In the genomic region with DNA sequence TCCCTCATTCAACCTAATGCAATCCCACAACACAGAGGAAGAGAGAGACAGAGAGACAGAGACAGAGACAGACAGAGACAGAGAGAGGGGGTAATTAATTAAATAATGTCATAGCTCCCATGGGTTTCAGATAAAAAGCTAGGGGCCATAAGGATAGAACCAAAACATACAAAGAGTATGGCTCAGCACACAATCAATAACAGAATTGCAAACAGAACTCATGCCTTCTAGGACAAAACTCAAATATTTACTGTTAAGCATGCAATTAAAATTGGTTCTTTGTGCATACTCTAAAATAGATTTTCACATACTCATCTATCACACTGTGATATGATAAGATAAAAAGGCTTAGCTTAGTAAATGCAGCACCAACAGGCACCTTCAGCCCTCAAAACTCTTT, we compare ENCODE assay signal across 26 mouse cellular contexts. TPM values are rescaled to one million over a fixed set of nuclear protein-coding genes. Genes with fewer than 3 reads are reported as not detected.
"Had no signal": no experiment of that assay in that cellular context is flagged by ENCODE, and none has a peak within 500 bp of the region (broad histone marks: within the 10 kb centered on the region; RNA-seq: fewer than 3 reads in every experiment).

No protein-coding gene starts in this region.

- DNase-seq: gastrocnemius, postnatal 14 days; gastrocnemius, postnatal 36 days; heart, adult 11 months; heart, adult 2 months; heart, postnatal 14 days; heart, postnatal 36 days; kidney, adult 11 months; kidney, postnatal 14 days; kidney, postnatal 36 days; layer of hippocampus, adult 9-11 months; layer of hippocampus, postnatal 36 days; liver; liver, embryonic 13.5 days had no signal

- H3K4me2 ChIP-seq: heart, embryonic 11.5 days; heart, embryonic 13.5 days; heart, embryonic 15.5 days; hindbrain, embryonic 13.5 days; hindbrain, embryonic 15.5 days; kidney, embryonic 15.5 days; limb, embryonic 12.5 days; liver, embryonic 11.5 days; liver, embryonic 13.5 days had no signal

- ATAC-seq: hindbrain, postnatal 0 days had no signal

- H3K4me3 ChIP-seq: heart, adult 2 months; heart, embryonic 13.5 days; heart, embryonic 15.5 days; hindbrain, embryonic 13.5 days; hindbrain, embryonic 15.5 days; kidney, embryonic 15.5 days; limb, embryonic 10.5 days; limb, embryonic 12.5 days; liver, embryonic 13.5 days had no signal

- H3K27ac ChIP-seq: heart, adult 2 months; heart, embryonic 13.5 days; heart, embryonic 15.5 days; hindbrain, embryonic 13.5 days; hindbrain, embryonic 15.5 days; hindbrain, postnatal 0 days; kidney, postnatal 0 days; limb, embryonic 10.5 days; limb, embryonic 12.5 days; liver, embryonic 13.5 days had no signal

- H3K9ac ChIP-seq: heart, embryonic 13.5 days; heart, embryonic 15.5 days; hindbrain, embryonic 13.5 days; hindbrain, embryonic 15.5 days; kidney, embryonic 15.5 days; limb, embryonic 12.5 days; liver, embryonic 13.5 days had no signal

- H3K27me3 ChIP-seq: hindbrain, embryonic 13.5 days; hindbrain, embryonic 15.5 days had no signal

- H3K9me3 ChIP-seq: heart, embryonic 13.5 days; heart, embryonic 15.5 days; hindbrain, embryonic 13.5 days; hindbrain, embryonic 15.5 days; kidney, embryonic 15.5 days; limb, embryonic 10.5 days; limb, embryonic 12.5 days; liver, embryonic 13.5 days had no signal

- H3K36me3 ChIP-seq: heart, embryonic 13.5 days; heart, embryonic 15.5 days; hindbrain, embryonic 13.5 days; hindbrain, embryonic 15.5 days; kidney, embryonic 15.5 days; limb, embryonic 10.5 days; limb, embryonic 12.5 days; liver, embryonic 13.5 days had no signal

- H3K4me1 ChIP-seq: hindbrain, embryonic 15.5 days; limb, embryonic 10.5 days; limb, embryonic 12.5 days; liver, embryonic 13.5 days had no signal

RNA-seq across cellular contexts. Expression of a gene that starts 5.2 kb away (rescaled TPM):
- polyA plus RNA-seq: gonadal fat pad, adult 2 months; heart, adult 2 months; large intestine, adult 2 months had no signal
